Comparison of ENCODE assay signal across 18 mouse cellular contexts in the genomic region with DNA sequence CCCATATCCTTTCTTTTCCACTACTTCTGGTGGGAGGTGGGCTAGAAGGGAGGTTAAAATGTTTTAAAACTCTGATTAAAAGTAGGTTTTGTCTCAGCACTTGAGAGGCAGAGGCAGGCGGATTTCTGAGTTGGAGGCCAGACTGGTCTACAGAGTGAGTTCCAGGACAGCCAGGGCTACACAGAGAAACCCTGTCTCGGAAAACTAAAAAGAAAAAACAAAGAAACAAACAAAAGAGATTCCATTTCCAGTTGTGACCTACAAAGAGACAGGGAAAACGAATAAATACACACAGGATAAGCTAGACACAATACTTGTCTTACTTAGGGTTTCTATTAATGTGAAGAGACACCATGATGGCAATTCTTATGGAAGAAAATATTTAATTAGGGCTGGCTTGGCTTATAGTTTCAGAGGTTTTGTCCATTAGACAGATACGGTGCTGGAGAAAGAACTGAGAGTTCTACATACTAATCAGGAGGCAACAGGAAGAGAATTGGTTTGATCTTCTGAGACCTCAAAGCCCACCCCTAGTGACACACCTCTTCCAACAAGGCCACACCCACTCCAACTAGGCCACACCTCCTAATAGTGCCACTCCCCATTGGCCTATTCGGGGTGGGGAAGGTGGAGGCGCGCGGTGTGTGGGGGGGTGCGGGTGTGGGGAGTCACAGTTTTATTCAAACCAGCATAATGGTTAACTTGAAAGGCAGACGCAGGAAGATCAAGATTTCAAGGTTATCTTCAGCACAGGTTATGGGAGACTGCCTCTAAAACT. TPM values are rescaled to one million over a fixed set of nuclear protein-coding genes. Genes with fewer than 3 reads are reported as not detected.
DNase-seq lines count a peak whose midpoint lies in the region; ATAC-seq lines count a peak whose summit lies in the region.
"Had no signal": no experiment of that assay in that cellular context is flagged by ENCODE, and none has a peak within 500 bp of the region (broad histone marks: within the 10 kb centered on the region; RNA-seq: fewer than 3 reads in every experiment).

No protein-coding gene starts in this region.

- no peak overlapping the region for H3K4me3 ChIP-seq in kidney, embryonic 15.5 days (replicated peaks)
- no peak overlapping the region for H3K4me3 ChIP-seq in liver, embryonic 11.5 days (ENCODE audit: low read depth, low read length)
- H3K4me3 ChIP-seq in embryonic facial prominence, embryonic 10.5 days: no peak overlapping the region
- H3K4me3 ChIP-seq: erythroblast, embryonic 14.5 days had no signal

- 37% methylated on average over 10 of the region's 10 CpGs for WGBS in kidney, embryonic 15.5 days
- 29% methylated on average over 10 of the region's 10 CpGs for WGBS in liver, embryonic 11.5 days
- WGBS in embryonic facial prominence, embryonic 10.5 days: 35% methylated on average over 10 of the region's 10 CpGs

- H3K9ac ChIP-seq in kidney, embryonic 15.5 days: no peak overlapping the region
- H3K9ac ChIP-seq in liver, embryonic 11.5 days (ENCODE audit: low read depth, low read length): no peak overlapping the region

- DNase-seq in kidney, postnatal 4 days: peak; percentile 46 to 62
- peak; percentile 76 for DNase-seq in ES-CJ7 (ENCODE audit: low read depth, low spot score)
- no peak for DNase-seq in liver, embryonic 11.5 days (ENCODE audit: low spot score)
- DNase-seq in thymus, postnatal 0 days (ENCODE audit: low spot score): peak; percentile 57
- no peak for DNase-seq in embryonic facial prominence, embryonic 10.5 days (ENCODE audit: low spot score)
- DNase-seq in frontal cortex, postnatal 14 days (ENCODE audit: low spot score in 2 of 2): no peak
- DNase-seq in layer of hippocampus, postnatal 36 days: no peak
- DNase-seq: cerebellum, adult 18-20 months; heart, postnatal 10 days had no signal

- H3K27ac ChIP-seq in kidney, embryonic 15.5 days: no peak overlapping the region
- H3K27ac ChIP-seq in liver, embryonic 11.5 days (ENCODE audit: low read depth, low read length): peak overlapping the region; percentile 62; the same call in 1 of the 2 replicates
- no peak overlapping the region for H3K27ac ChIP-seq in embryonic facial prominence, embryonic 10.5 days (replicated peaks)

- H3K4me2 ChIP-seq in kidney, embryonic 15.5 days: no peak overlapping the region
- peak overlapping the region; percentile 46 for H3K4me2 ChIP-seq in liver, embryonic 11.5 days
- H3K4me2 ChIP-seq: midbrain, embryonic 11.5 days had no signal

- peaks cover 10% of the 10 kb centered on the region for H3K4me1 ChIP-seq in kidney, embryonic 15.5 days
- H3K4me1 ChIP-seq in liver, embryonic 11.5 days (replicated peaks; ENCODE audit: control insufficient read depth, insufficient read depth, low read length): peaks cover 28% of the 10 kb centered on the region
- H3K4me1 ChIP-seq in embryonic facial prominence, embryonic 10.5 days: peaks cover 16% of the 10 kb centered on the region

- peaks cover 5% of the 10 kb centered on the region; the same call in 1 of the 2 replicates for H3K36me3 ChIP-seq in kidney, embryonic 15.5 days
- H3K36me3 ChIP-seq in liver, embryonic 11.5 days (ENCODE audit: control insufficient read depth, insufficient read depth, low read length): no peaks in the 10 kb centered on the region; the same call in 1 of the 2 replicates
- H3K36me3 ChIP-seq in embryonic facial prominence, embryonic 10.5 days (replicated peaks): peaks cover 5% of the 10 kb centered on the region

- H3K9me3 ChIP-seq in kidney, embryonic 15.5 days (replicated peaks): no peaks in the 10 kb centered on the region
- H3K9me3 ChIP-seq in liver, embryonic 11.5 days (ENCODE audit: control insufficient read depth, low read length): no peaks in the 10 kb centered on the region
- no peaks in the 10 kb centered on the region for H3K9me3 ChIP-seq in embryonic facial prominence, embryonic 10.5 days

- H3K27me3 ChIP-seq in kidney, embryonic 15.5 days: 0 out of 2 replicates have a peak, but pooled peaks cover 4% of the 10 kb centered on the region
- no peaks in the 10 kb centered on the region for H3K27me3 ChIP-seq in liver, embryonic 11.5 days (replicated peaks; ENCODE audit: control insufficient read depth, insufficient read depth, low read length)
- no peaks in the 10 kb centered on the region for H3K27me3 ChIP-seq in embryonic facial prominence, embryonic 10.5 days (replicated peaks; ENCODE audit: low read depth, poor library complexity, severe bottlenecking)
- H3K27me3 ChIP-seq: CH12.LX had no signal

- no peak for ATAC-seq in kidney, embryonic 15.5 days (replicated peaks; ENCODE audit: low FRiP score)
- ATAC-seq in liver, embryonic 11.5 days (replicated peaks; ENCODE audit: low FRiP score): peak; percentile 42
- ATAC-seq: inflammation-experienced regulatory T-cells, adult 6 months had no signal

RNA-seq across cellular contexts. Expression of gene Vkorc1, which starts 3.0 kb away (rescaled TPM):
- polyA plus RNA-seq in kidney, embryonic 15.5 days (2015; fragmentation: Nextera tagmentation; extraction: Ambion mirVana): 152 and 162 TPM in 2 replicates
- 108 and 110 TPM in 2 replicates for polyA plus RNA-seq in liver, embryonic 11.5 days (2014; fragmentation: Nextera tagmentation; extraction: Ambion mirVana)
- polyA plus RNA-seq in thymus, postnatal 0 days (2015; fragmentation: Nextera tagmentation; extraction: Ambion mirVana): 47.0 and 54.5 TPM in 2 replicates
- polyA plus RNA-seq in embryonic facial prominence, embryonic 10.5 days (2016; fragmentation: Nextera tagmentation; extraction: Ambion mirVana): 47.6 and 59.1 TPM in 2 replicates
- 10 to 100 TPM; 24.0 to 25.0 TPM for total RNA-seq in layer of hippocampus, postnatal 36 days (2021)

RNA-seq across cellular contexts. Expression of gene Gm21974, which starts 3.1 kb away (rescaled TPM):
- not detected in 2 replicates for polyA plus RNA-seq in kidney, embryonic 15.5 days (2015; fragmentation: Nextera tagmentation; extraction: Ambion mirVana)
- 0.08 TPM in 1 of 2 replicates, not detected in the other for polyA plus RNA-seq in liver, embryonic 11.5 days (2014; fragmentation: Nextera tagmentation; extraction: Ambion mirVana)
- polyA plus RNA-seq in thymus, postnatal 0 days (2015; fragmentation: Nextera tagmentation; extraction: Ambion mirVana): not detected in 2 replicates
- polyA plus RNA-seq in embryonic facial prominence, embryonic 10.5 days (2016; fragmentation: Nextera tagmentation; extraction: Ambion mirVana): not detected in 2 replicates
- total RNA-seq in layer of hippocampus, postnatal 36 days (2021): not detected
- total RNA-seq: CH12.LX; heart, postnatal 10 days; left cerebral cortex, postnatal 14 days had no signal
- polyA plus RNA-seq: erythroblast, embryonic 14.5 days; gonadal fat pad, adult 2 months; inflammation-experienced regulatory T-cells, adult 6 months; lung, embryonic 16.5 days; midbrain, embryonic 11.5 days; small intestine, adult 2 months had no signal

RNA-seq across cellular contexts. Expression of gene Bckdk, which starts 5.5 kb away (rescaled TPM):
- 120 and 140 TPM in 2 replicates for polyA plus RNA-seq in kidney, embryonic 15.5 days (2015; fragmentation: Nextera tagmentation; extraction: Ambion mirVana)
- 126 and 132 TPM in 2 replicates for polyA plus RNA-seq in liver, embryonic 11.5 days (2014; fragmentation: Nextera tagmentation; extraction: Ambion mirVana)
- 80.5 and 87.0 TPM in 2 replicates for polyA plus RNA-seq in thymus, postnatal 0 days (2015; fragmentation: Nextera tagmentation; extraction: Ambion mirVana)
- polyA plus RNA-seq in embryonic facial prominence, embryonic 10.5 days (2016; fragmentation: Nextera tagmentation; extraction: Ambion mirVana): 111 and 119 TPM in 2 replicates
- total RNA-seq in layer of hippocampus, postnatal 36 days (2021): 10 to 100 TPM; 35.7 to 41.6 TPM

RNA-seq across cellular contexts. Expression of gene Prss53, which starts 7.6 kb away (rescaled TPM):
- 2.2 and 2.7 TPM in 2 replicates for polyA plus RNA-seq in kidney, embryonic 15.5 days (2015; fragmentation: Nextera tagmentation; extraction: Ambion mirVana)
- polyA plus RNA-seq in liver, embryonic 11.5 days (2014; fragmentation: Nextera tagmentation; extraction: Ambion mirVana): 0.40 and 0.48 TPM in 2 replicates
- polyA plus RNA-seq in thymus, postnatal 0 days (2015; fragmentation: Nextera tagmentation; extraction: Ambion mirVana): 0.39 and 0.57 TPM in 2 replicates
- 0.64 and 0.79 TPM in 2 replicates for polyA plus RNA-seq in embryonic facial prominence, embryonic 10.5 days (2016; fragmentation: Nextera tagmentation; extraction: Ambion mirVana)
- 1 to 10 TPM; 3.7 to 4.0 TPM for total RNA-seq in layer of hippocampus, postnatal 36 days (2021)
- total RNA-seq: CH12.LX had no signal

RNA-seq across cellular contexts. Expression of gene Kat8, which starts 13.9 kb away (rescaled TPM):
- polyA plus RNA-seq in kidney, embryonic 15.5 days (2015; fragmentation: Nextera tagmentation; extraction: Ambion mirVana): 41.8 and 43.5 TPM in 2 replicates
- polyA plus RNA-seq in liver, embryonic 11.5 days (2014; fragmentation: Nextera tagmentation; extraction: Ambion mirVana): 44.2 and 47.0 TPM in 2 replicates
- 40.7 and 43.0 TPM in 2 replicates for polyA plus RNA-seq in thymus, postnatal 0 days (2015; fragmentation: Nextera tagmentation; extraction: Ambion mirVana)
- 48.7 and 49.6 TPM in 2 replicates for polyA plus RNA-seq in embryonic facial prominence, embryonic 10.5 days (2016; fragmentation: Nextera tagmentation; extraction: Ambion mirVana)
- 10 to 100 TPM; 33.8 to 36.2 TPM for total RNA-seq in layer of hippocampus, postnatal 36 days (2021)

Comparison
In these comparisons a context has a peak if more than half of its experiments do, and no peak if none do; other contexts are left out.
1. DNase-seq: peak in kidney, postnatal 4 days (2 of 2), ES-CJ7 (single experiment) and thymus, postnatal 0 days (single experiment); none in liver, embryonic 11.5 days (single experiment), embryonic facial prominence, embryonic 10.5 days (single experiment), frontal cortex, postnatal 14 days (0 of 2) and layer of hippocampus, postnatal 36 days (0 of 2).